Mouse (Mus musculus): ENCODE data around the gene Gm8720. TPM values are rescaled to one million over a fixed set of nuclear protein-coding genes. Genes with fewer than 3 reads are reported as not detected.

The Gm8720 gene
- not detected for polyA plus RNA-seq (2014; fragmentation: Illumina TruSeq; extraction: RNeasy Lipid Tissue Mini Kit (QIAGEN cat#74804); ENCODE audit: low read depth, low replicate concordance)

DNA sequence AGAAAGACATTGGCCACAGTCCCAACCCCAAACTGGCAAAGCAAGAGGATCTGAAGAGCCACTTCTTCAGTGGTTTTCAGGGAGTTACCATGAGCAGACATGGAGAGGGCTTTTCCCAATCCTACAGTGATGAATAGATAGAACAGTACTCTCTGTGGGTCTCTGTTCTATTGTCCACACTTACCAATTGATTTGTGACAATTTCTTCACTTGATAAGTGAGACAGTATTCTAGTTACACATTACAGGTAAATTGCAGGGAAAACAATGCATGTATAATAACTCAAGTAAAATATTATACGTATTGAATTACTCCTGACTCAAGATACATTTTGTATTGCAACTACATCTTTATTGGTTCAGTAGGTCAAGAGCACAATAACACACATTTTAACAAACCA lies at the start of gene Gm8720:
Gene Gm8720 (minus strand): TSS at position 101 of the 400 bp plus-strand sequence.

DNA sequence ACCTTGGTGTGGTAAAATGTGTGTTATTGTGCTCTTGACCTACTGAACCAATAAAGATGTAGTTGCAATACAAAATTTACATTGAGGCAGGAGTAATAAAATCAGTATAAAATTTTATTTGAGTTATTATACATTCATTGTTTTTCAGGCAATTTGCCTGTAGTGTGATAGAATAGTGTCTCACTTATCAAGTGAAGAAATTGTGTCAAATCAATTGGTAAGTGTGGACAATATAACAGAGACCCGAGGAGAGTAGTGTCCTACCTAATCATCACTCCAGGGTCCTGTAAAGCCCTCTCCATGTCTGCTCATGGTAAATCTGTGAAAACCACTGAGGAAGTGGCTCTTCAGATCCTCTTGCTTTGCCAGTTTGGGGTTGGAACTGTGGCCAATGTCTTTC lies 12.0 kb downstream of the Gm8720 start, which contains the start of gene Vmn1r163:
Gene Vmn1r163 (plus strand): TSS at position 301 of the 400 bp plus-strand sequence.

DNA sequence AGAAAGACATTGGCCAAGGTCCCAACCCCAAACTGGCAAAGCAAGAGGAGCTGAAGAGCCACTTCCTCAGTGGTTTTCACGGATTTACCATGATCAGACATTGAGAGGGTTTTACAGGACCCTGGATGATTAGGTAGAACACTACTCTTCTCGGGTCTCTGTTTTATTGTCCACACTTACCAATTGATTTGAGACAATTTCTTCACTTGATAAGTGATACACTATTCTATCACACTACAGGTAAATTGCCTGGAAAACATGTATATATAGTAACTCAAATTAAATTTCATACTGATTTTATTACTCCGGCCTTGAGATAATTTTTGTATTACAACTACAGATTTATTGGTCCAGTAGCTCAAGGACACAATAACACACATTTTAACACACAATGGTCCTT lies 47.4 kb downstream of the Gm8720 start, which contains the start of gene Gm4216:
Gene Gm4216 (minus strand): TSS at position 101 of the 400 bp plus-strand sequence.

Other genes with a start within 250 kb of the Gm8720 start
- not detected for gene Vmn1r159, start 223.9 kb downstream of the Gm8720 start, polyA plus RNA-seq (2014; fragmentation: Illumina TruSeq; extraction: RNeasy Lipid Tissue Mini Kit (QIAGEN cat#74804); ENCODE audit: low read depth, low replicate concordance)
- not detected for gene Vmn1r160, start 196.2 kb downstream of the Gm8720 start, polyA plus RNA-seq (2014; fragmentation: Illumina TruSeq; extraction: RNeasy Lipid Tissue Mini Kit (QIAGEN cat#74804); ENCODE audit: low read depth, low replicate concordance)
- not detected for gene Gm4214, start 82.8 kb downstream of the Gm8720 start, polyA plus RNA-seq (2014; fragmentation: Illumina TruSeq; extraction: RNeasy Lipid Tissue Mini Kit (QIAGEN cat#74804); ENCODE audit: low read depth, low replicate concordance)
- not detected for gene Gm4216, start 47.5 kb downstream of the Gm8720 start, polyA plus RNA-seq (2014; fragmentation: Illumina TruSeq; extraction: RNeasy Lipid Tissue Mini Kit (QIAGEN cat#74804); ENCODE audit: low read depth, low replicate concordance)
- not detected for gene Vmn1r163, start 11.9 kb downstream of the Gm8720 start, polyA plus RNA-seq (2014; fragmentation: Illumina TruSeq; extraction: RNeasy Lipid Tissue Mini Kit (QIAGEN cat#74804); ENCODE audit: low read depth, low replicate concordance)
- gene Gm10662, start 77.0 kb upstream of the Gm8720 start, polyA plus RNA-seq (2014; fragmentation: Illumina TruSeq; extraction: RNeasy Lipid Tissue Mini Kit (QIAGEN cat#74804); ENCODE audit: low read depth, low replicate concordance): not detected
- gene Vmn1r165, start 149.9 kb upstream of the Gm8720 start, polyA plus RNA-seq (2014; fragmentation: Illumina TruSeq; extraction: RNeasy Lipid Tissue Mini Kit (QIAGEN cat#74804); ENCODE audit: low read depth, low replicate concordance): not detected
- not detected for gene Vmn1r166, start 184.2 kb upstream of the Gm8720 start, polyA plus RNA-seq (2014; fragmentation: Illumina TruSeq; extraction: RNeasy Lipid Tissue Mini Kit (QIAGEN cat#74804); ENCODE audit: low read depth, low replicate concordance)
- not detected for gene Gm6902, start 211.4 kb upstream of the Gm8720 start, polyA plus RNA-seq (2014; fragmentation: Illumina TruSeq; extraction: RNeasy Lipid Tissue Mini Kit (QIAGEN cat#74804); ENCODE audit: low read depth, low replicate concordance)
- not detected for gene Nlrp4e, start 233.7 kb upstream of the Gm8720 start, polyA plus RNA-seq (2014; fragmentation: Illumina TruSeq; extraction: RNeasy Lipid Tissue Mini Kit (QIAGEN cat#74804); ENCODE audit: low read depth, low replicate concordance)